Mouse (Mus musculus) urinary bladder, postnatal 4 days (tissue): Measurements from ENCODE around the gene Gm21858.
"Not testable (repeated sequence)": the region's sequence is repeated elsewhere in the genome, so short reads cannot be mapped to it uniquely, and the experiment has no call there.

Experiments
- DNase-seq, 2 experiments: peaks; one replicate each; pipeline ENCODE4 v3.0.0; 2021 to 2022; ENCODE audit warnings: low spot score in 2 of 2

Gene Gm21858

GRCm38 (mm10) chrY:55731456-55731855 is at the start of gene Gm21858:
TSS of gene Gm21858 (plus strand) at chrY:55731756.
- not testable (repeated sequence) for DNase-seq
